Mouse (Mus musculus) myocyte (in vitro differentiated cells): ENCODE measurements around the gene Eif5b. TPM values are rescaled to one million over a fixed set of nuclear protein-coding genes. Genes with fewer than 3 reads are reported as not detected.
A peak's percentile ranks its signal among the peaks of the same experiment; 100 is the strongest.

Experiments used
- H3K27me3 ChIP-seq: one replicate; pipeline ENCODE4 v1.6.1; 2011; ENCODE audit not compliant: control insufficient read depth, insufficient read depth, insufficient read length
- H3K36me3 ChIP-seq: one replicate; pipeline ENCODE4 v1.6.1; 2011; ENCODE audit not compliant: control insufficient read depth, insufficient read depth
- H3K4me2 ChIP-seq: one replicate; pipeline ENCODE4 v1.6.1; 2011; ENCODE audit warnings: low read depth, control low read depth
- H3K4me3 ChIP-seq: one replicate; pipeline ENCODE4 v1.5.1; 2011; ENCODE audit warnings: mild to moderate bottlenecking, control low read depth, moderate library complexity
- H3K79me2 ChIP-seq: one replicate; pipeline ENCODE4 v1.6.1; 2011; ENCODE audit not compliant: control insufficient read depth, insufficient read depth
- H3ac ChIP-seq: one replicate; pipeline ENCODE4 v1.6.1; 2011; ENCODE audit not compliant: control insufficient read depth, insufficient read length
- CEBPB ChIP-seq: IDR thresholded peaks from 2 replicates; pipeline ENCODE4 v1.6.1; 2011; ENCODE audit warnings: mild to moderate bottlenecking, moderate library complexity; ENCODE audit not compliant: poor library complexity, insufficient read depth, severe bottlenecking
- E2F4 ChIP-seq: IDR thresholded peaks from one replicate; pipeline ENCODE4 v1.6.1; 2011; ENCODE audit warnings: mild to moderate bottlenecking, control low read depth, moderate library complexity; ENCODE audit not compliant: insufficient read depth
- MAX ChIP-seq: IDR thresholded peaks from one replicate; pipeline ENCODE4 v1.6.1; 2011; ENCODE audit warnings: low read depth, mild to moderate bottlenecking, control low read depth
- MYOD1 ChIP-seq, 3 experiments: IDR thresholded peaks; one replicate each; pipeline ENCODE4 v1.6.1; 2011; ENCODE audit warnings: control low read depth in 2 of 3, low read depth in 2 of 3, mild to moderate bottlenecking in 2 of 3, moderate library complexity in 1 of 3; ENCODE audit not compliant: insufficient read length in 2 of 3, control insufficient read depth in 1 of 3
- MYOG ChIP-seq, 3 experiments: IDR thresholded peaks; one replicate each; pipeline ENCODE4 v1.6.1; 2011; ENCODE audit warnings: control low read depth in 2 of 3, low read depth in 2 of 3, mild to moderate bottlenecking in 2 of 3; ENCODE audit not compliant: insufficient read length in 2 of 3, control insufficient read depth in 1 of 3, insufficient read depth in 1 of 3
- POLR2A ChIP-seq: IDR thresholded peaks from one replicate; pipeline ENCODE4 v1.6.1; 2011; ENCODE audit warnings: low read depth, mild to moderate bottlenecking, control low read depth, moderate library complexity; ENCODE audit not compliant: insufficient read length
- POLR2AphosphoS2 ChIP-seq: IDR thresholded peaks from one replicate; pipeline ENCODE4 v1.6.1; 2011; ENCODE audit warnings: low read depth, control low read depth; ENCODE audit not compliant: insufficient read length
- REST ChIP-seq: IDR thresholded peaks from one replicate; pipeline ENCODE4 v1.6.1; 2011; ENCODE audit warnings: mild to moderate bottlenecking, control low read depth, moderate library complexity; ENCODE audit not compliant: insufficient read depth, insufficient read length
- SRF ChIP-seq: IDR thresholded peaks from one replicate; pipeline ENCODE4 v1.6.1; 2011; ENCODE audit warnings: low read depth; ENCODE audit not compliant: control insufficient read depth, insufficient read length
- TCF12 ChIP-seq: IDR thresholded peaks from one replicate; pipeline ENCODE4 v1.6.1; 2011; ENCODE audit warnings: mild to moderate bottlenecking, control low read depth; ENCODE audit not compliant: poor library complexity, insufficient read depth, severe bottlenecking
- TCF3 ChIP-seq: IDR thresholded peaks from one replicate; pipeline ENCODE4 v1.6.1; 2011; ENCODE audit warnings: low read depth, control low read depth; ENCODE audit not compliant: insufficient read length
- USF1 ChIP-seq: IDR thresholded peaks from one replicate; pipeline ENCODE4 v1.6.1; 2011; ENCODE audit warnings: low read depth, mild to moderate bottlenecking, control low read depth, moderate library complexity
- polyA plus RNA-seq: library from polyadenylated mRNA; unstranded; fragments of >200 nt; fragmentation: generic; extraction: Trizol; gene quantifications from one replicate; pipeline ENCODE4 v1.2.1, GENCODE M21; 2012; ENCODE audit warnings: missing spikeins

Gene Eif5b
- polyA plus RNA-seq, 1 experiment, result 16.2 TPM

- Histone ChIP-seq H3K27me3 (no peaks in the 10 kb centered on the region), H3K4me3 (no peak overlapping the region), H3K36me3 (no peaks in the 10 kb centered on the region), H3ac (no peak overlapping the region), H3K79me2 (peaks cover 99% of the 10 kb centered on the region), H3K4me2 (no peak overlapping the region)
- TF ChIP-seq USF1, result no peak
- peak in 1 of 3 experiments; percentile 64 for TF ChIP-seq MYOD1 (IDR thresholded peaks at IDR 0.05; ENCODE audit: control insufficient read depth in 1 of 3, insufficient read length in 2 of 3, low read depth in 2 of 3)
- TF ChIP-seq TCF12, result no peak
- no peak for TF ChIP-seq SRF
- TF ChIP-seq E2F4, result no peak
- no peak for TF ChIP-seq MAX
- no peak for TF ChIP-seq REST
- TF ChIP-seq MYOG (IDR thresholded peaks at IDR 0.05; ENCODE audit: control insufficient read depth in 1 of 3, insufficient read depth in 1 of 3, insufficient read length in 2 of 3, low read depth in 2 of 3), result peak in 1 of 3 experiments; percentile 56
- TF ChIP-seq POLR2AphosphoS2, result no peak
- no peak for TF ChIP-seq TCF3
Observed at GRCm38 (mm10) chr1:38012104-38012503, 14.3 kb downstream of the Eif5b start.

- Histone ChIP-seq H3K27me3 (no peaks in the 10 kb centered on the region), H3K4me3 (no peak overlapping the region), H3ac (no peak overlapping the region), H3K4me2 (no peak overlapping the region), H3K36me3 (no peaks in the 10 kb centered on the region), H3K79me2 (peaks cover 98% of the 10 kb centered on the region)
- TF ChIP-seq TCF12, result no peak
- TF ChIP-seq SRF, result no peak
- no peak for TF ChIP-seq E2F4
Observed at GRCm38 (mm10) chr1:38012509-38012908, 14.7 kb downstream of the Eif5b start.

- no peak overlapping the region for H3K4me3 ChIP-seq
- TF ChIP-seq TCF12 (no peak), MYOG (IDR thresholded peaks at IDR 0.05; ENCODE audit: control insufficient read depth in 1 of 3, insufficient read depth in 1 of 3, insufficient read length in 2 of 3, low read depth in 2 of 3) (no peak), E2F4 (no peak), POLR2A (no peak), POLR2AphosphoS2 (no peak)
- no peaks in the 10 kb centered on the region for H3K27me3 ChIP-seq
- peaks cover 78% of the 10 kb centered on the region for H3K79me2 ChIP-seq
- H3K36me3 ChIP-seq, result peaks cover 17% of the 10 kb centered on the region
- no peak overlapping the region for H3K4me2 ChIP-seq
- no peak overlapping the region for H3ac ChIP-seq
Observed at GRCm38 (mm10) chr1:38014551-38015203, 16.9 kb downstream of the Eif5b start.

GRCm38 (mm10) chr1:38027301-38027700, 29.5 kb downstream of the Eif5b start:
- Histone ChIP-seq H3K79me2 (no peaks in the 10 kb centered on the region), H3K36me3 (peaks cover 12% of the 10 kb centered on the region), H3K4me2 (no peak overlapping the region), H3K4me3 (no peak overlapping the region), H3ac (no peak overlapping the region), H3K27me3 (no peaks in the 10 kb centered on the region)
- TF ChIP-seq TCF3, result no peak
- no peak for TF ChIP-seq POLR2AphosphoS2
- no peak for TF ChIP-seq MAX
- no peak for TF ChIP-seq TCF12
- TF ChIP-seq MYOG (IDR thresholded peaks at IDR 0.05; ENCODE audit: control insufficient read depth in 1 of 3, insufficient read depth in 1 of 3, insufficient read length in 2 of 3, low read depth in 2 of 3), result no peak
- no peak for TF ChIP-seq MYOD1 (IDR thresholded peaks at IDR 0.05; ENCODE audit: control insufficient read depth in 1 of 3, insufficient read length in 2 of 3, low read depth in 2 of 3)
- TF ChIP-seq USF1, result no peak
- TF ChIP-seq POLR2A, result no peak
- no peak for TF ChIP-seq E2F4
- TF ChIP-seq REST, result no peak
- no peak for TF ChIP-seq SRF
- TF ChIP-seq CEBPB, result no peak

GRCm38 (mm10) chr1:38031391-38031790, 33.6 kb downstream of the Eif5b start:
- Histone ChIP-seq H3K4me3 (no peak overlapping the region), H3ac (no peak overlapping the region), H3K36me3 (peaks cover 23% of the 10 kb centered on the region), H3K79me2 (no peaks in the 10 kb centered on the region), H3K4me2 (no peak overlapping the region), H3K27me3 (no peaks in the 10 kb centered on the region)
- TF ChIP-seq CEBPB (no peak), E2F4 (no peak), SRF (no peak), POLR2A (no peak), USF1 (no peak), TCF3 (no peak), TCF12 (no peak), MAX (no peak), POLR2AphosphoS2 (no peak), MYOD1 (IDR thresholded peaks at IDR 0.05; ENCODE audit: control insufficient read depth in 1 of 3, insufficient read length in 2 of 3, low read depth in 2 of 3) (no peak), MYOG (IDR thresholded peaks at IDR 0.05; ENCODE audit: control insufficient read depth in 1 of 3, insufficient read depth in 1 of 3, insufficient read length in 2 of 3, low read depth in 2 of 3) (no peak), REST (no peak)
